Mouse (Mus musculus): Measurements from ENCODE around the gene Foxg1.

Foxg1 gene

DNA sequence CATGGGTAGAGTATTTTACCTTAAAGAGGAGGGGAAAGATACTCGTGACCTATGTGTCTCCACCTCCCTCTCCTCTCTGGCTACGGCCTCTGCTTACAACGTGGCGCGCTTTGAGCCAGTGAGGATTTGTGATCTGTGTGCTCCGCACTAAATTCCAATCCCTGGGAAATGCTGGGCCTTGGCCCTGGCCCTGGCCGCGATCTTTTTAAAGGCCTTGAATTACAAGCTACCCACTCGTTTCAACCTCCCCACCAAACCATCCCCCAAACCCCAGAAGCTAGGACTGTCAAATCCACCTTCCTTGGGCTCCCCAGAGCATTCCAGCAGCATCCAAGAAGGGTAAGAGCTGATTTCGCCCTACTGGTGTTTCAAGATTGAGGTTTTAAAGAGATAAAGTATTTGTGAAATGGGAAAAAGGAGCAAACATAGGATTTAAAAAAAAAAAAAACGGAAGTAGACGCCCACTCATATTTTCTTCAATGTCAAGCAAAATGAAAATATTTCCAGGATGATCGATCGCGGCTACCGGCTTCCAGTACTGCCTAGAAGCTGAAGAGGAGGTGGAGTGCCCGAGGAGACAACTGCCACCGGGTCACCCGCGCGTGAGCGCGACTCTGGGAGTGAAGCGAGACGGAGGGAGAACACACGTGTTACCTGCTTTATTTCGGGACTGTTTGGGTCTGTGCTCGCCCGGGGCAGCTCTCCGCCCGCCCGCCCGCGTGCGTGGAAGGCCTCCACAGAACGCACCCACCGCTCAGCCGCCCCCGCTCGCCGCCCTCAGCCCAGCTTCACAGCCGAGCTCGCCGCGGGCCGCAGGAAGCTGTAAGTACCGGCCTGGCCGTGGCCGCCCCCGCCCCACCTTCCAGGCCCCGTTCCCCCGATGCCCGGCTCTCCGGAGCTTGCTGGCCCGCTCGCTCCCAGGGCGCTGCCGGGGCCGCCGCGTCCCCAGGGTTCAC lies at the start of gene Foxg1:
Gene Foxg1, plus strand, starts transcription at position 96 of the 956 bp plus-strand sequence.
- TF ChIP-seq GATA4 (IDR thresholded peaks at IDR 0.05; ENCODE audit: insufficient replicate concordance, low read length) = no peak

DNA sequence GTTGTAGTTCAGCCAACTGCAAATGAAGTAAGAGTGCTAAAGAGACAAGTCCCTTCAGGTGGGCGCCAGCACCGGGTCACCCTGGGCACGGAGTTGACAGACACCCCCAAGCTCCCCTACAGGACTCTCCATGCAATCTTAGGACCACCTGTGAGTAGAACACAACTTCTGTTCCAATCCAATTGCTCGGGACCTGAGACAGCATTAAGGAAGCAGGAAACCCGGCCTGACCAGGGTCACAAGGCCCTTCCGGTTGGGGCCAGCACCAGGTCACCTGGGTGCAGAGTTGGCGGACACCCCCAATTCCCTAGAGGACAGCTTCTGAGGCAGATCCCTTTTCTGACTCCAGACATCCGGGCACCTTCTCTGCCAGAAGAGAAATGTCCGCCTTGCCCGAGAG lies 32.8 kb upstream of the Foxg1 start:
- no peak for TF ChIP-seq GATA4 (IDR thresholded peaks at IDR 0.05; ENCODE audit: insufficient replicate concordance, low read length)

DNA sequence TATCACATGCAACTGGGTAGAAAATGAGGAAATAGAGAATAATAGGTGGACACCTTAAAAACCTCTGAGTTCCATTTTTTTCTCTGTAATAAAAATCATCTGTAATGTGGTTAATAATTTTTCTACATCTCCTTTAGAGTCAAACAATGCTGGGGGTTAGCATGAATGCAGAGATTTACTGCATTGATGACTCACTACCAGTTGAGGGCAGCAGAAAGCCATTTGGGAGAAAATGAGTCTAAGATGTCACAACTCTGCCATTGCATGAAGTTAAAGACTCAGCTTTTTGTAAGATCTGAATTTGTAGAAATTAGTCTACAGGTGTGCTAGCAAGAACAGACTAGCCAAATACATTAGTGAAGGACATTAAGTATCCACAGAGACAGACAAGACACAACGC lies 13.5 kb upstream of the Foxg1 start:
- no peak for TF ChIP-seq GATA4 (IDR thresholded peaks at IDR 0.05; ENCODE audit: insufficient replicate concordance, low read length)

DNA sequence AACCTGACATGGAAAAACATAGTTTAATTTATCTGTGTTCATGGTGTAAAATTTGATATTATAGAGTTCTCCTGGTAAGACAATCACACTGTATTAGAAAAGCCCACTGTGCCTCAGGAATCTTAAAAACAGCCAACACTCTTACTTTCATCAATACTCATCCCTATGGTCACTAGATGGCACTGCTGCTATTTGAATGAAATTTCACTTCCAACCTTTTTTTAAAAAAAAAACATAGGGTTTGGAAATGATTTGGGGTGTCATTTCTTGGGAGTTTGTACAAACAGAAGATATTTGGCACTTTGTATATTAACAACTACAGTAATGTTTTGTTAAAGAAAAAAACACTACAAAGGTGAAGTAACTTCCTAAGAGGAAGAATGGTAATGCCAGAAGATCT lies 10.3 kb upstream of the Foxg1 start:
- no peak for TF ChIP-seq GATA4 (IDR thresholded peaks at IDR 0.05; ENCODE audit: insufficient replicate concordance, low read length)

DNA sequence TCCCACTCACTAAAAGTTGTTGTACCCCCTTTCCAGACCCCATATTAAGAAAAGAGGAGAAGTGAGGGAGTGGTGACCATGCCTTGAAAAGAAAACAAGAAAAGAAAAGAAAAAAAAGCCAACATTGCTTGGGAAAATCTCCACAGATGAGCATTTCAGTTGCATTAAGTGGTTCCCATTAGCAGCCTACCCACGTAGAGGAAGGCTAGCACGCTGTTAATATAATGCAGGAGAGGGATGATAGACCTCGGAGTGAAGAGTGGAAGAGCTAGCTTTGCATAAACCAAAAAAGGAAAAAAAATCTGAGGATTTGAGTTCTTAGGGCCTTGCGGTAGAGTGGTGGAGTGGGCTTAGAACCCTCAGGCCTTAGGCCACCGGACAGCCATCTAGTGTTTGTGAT lies 9.3 kb upstream of the Foxg1 start:
- no peak for TF ChIP-seq GATA4 (IDR thresholded peaks at IDR 0.05; ENCODE audit: insufficient replicate concordance, low read length)

DNA sequence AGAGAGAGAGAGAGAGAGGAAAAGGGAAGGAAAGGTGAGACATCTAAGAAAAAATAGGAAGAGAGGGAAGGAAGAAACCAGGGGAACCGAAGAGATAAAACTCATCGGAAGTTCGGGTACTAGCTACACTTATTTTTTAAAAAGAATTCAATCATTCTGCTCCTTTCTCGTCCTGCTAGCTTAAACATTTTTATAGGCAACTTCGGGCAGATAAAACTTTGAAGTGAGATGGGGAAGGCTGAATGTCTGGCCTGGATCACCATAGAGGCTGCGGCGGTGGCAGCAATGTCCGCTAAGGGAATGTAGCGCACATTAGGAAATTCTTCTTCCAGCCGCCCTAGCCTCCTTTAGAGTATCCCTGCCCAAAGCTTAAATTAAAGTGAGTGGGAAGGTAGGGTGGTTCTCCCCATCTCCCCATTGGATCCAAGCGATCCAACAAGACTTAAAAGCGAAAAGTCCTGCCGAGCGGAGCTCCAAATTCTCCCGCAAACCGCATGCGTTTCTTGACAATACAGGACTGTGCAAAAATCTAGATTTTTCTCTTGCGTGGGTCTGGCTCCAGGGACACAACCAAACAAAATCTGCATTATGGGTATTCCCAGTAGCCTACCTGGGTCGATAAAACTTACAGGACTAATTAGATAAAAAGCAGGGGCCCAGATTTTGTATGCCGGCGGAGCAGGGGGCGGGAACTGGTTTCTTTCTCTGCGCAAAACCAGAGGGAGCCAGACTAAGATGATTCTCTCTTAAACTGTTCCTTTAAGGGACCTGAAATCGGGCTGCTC lies 8.4 kb upstream of the Foxg1 start:
- no peak for TF ChIP-seq GATA4 (IDR thresholded peaks at IDR 0.05; ENCODE audit: insufficient replicate concordance, low read length)

DNA sequence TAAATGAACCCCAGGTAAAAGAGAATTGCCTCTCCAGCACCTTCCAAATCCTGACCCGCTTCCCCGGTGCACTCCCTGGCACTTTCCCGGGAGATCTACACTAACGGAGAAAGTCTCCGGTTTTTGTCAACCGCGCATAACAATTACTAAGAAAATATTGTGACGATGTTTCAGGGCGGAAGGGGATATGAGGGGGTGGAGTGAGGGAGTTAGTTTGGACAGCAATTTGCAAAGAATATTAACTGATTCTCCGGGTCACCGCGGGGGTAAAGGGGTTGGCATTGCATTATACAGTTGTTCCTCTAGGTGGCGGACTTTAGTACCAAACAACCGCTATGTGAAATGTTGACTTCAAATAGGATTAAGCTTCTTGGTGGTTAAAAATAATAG lies 7.9 kb upstream of the Foxg1 start:
- no peak for TF ChIP-seq GATA4 (IDR thresholded peaks at IDR 0.05; ENCODE audit: insufficient replicate concordance, low read length)

DNA sequence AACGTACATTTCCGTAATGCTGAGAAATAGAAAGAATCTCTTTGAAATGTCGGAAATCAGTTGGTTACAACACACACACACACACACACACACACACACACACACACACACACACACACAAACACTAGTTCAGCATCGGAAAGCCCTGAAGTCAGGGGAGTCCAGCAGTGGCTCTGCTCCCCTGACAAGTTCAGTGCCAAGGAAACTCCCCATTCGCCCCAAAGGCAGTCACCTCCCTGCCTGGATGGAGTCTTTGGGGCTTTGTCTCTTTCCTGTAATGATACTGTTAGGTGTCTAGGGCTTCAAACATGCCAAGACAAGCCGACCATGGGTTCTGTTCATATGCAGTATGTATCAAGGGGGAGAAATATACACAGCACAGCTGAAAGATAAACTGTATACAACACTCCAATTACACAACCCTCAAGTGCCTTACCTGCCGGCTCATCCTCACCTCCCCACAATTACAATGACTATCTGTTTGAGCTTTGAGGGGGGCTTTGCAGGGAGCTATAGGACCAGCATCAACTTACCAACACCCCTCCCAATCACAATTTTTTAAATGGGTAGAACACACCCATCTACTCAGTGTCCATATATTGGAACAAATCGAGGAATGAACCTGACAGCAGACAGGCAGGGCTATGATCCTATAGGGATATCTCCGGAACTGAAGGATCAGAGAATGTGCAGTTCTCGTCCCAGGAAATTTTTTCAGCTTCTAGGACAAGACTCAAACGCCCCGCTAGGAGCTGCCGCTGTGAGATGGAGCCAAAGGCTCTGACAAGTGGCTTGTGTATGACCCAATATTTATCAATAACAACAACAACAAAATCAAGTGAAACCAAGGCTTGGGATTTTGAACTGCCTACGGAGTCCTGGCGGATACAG lies 6.8 kb upstream of the Foxg1 start:
- TF ChIP-seq GATA4 (IDR thresholded peaks at IDR 0.05; ENCODE audit: insufficient replicate concordance, low read length) = no peak

DNA sequence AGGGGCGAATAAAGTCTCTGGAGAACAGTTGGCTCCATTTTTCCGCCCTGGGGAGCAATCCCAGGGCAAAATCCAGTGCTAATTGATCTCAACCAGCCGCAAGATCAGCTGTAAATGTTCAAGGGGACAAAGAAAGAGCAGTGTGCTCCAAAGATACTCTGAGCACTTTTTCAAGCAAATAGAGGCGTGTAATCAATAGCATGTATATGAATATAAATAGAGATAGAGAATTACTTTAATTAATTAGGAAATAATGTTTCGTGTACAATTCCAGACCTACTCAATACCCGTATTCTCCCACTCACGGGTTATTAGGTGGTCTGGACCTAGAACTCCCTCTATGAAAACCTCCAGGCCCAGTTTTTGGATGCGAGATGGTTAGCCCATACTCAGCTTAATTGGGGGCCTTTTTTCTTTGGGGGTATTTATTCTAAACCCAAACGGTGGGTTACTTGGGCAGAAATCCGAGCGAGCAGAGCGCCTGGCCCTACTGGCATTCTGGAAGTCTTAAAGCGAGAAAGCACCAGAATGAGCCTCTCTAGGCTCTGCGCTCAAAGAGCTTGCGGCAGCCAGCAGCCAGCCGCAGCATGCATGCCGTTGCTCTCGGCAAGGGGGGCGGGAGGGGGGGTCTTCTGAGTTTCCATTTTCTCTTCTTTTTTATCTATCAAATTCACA lies 6.0 kb upstream of the Foxg1 start:
- no peak for TF ChIP-seq GATA4 (IDR thresholded peaks at IDR 0.05; ENCODE audit: insufficient replicate concordance, low read length)

DNA sequence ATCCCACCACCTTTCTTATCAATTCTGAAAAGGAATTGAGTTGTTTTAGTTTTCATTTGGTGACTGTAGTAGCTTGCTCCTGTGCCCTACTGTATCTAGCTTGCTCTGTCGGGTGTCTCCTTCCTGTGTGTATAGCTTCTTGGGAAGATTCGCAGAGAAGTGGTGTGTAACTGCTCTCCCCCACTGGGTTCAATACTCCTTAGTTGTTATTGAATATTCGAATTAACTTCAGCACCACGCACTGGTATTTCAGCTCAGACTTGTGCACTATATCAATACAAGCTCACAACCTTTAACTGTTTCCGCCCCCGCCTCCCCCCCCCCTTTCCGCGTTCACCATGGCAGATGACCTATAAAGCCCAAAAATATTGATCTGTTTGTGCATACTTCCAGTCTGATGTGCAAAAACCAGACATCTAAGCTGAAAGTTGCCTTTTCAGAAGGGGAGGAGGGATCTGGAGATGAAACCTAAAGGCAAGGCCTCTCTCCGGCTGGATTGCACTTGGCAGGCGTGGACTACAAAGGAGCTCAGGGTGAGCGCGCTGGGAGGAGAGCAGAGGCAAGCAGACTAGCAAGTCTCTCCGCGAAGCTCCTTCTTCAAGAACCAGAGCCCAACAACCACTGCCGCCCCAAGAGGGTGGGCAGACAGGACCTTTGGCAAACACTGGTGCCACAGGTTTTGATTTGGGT lies 5.0 kb upstream of the Foxg1 start:
- no peak for TF ChIP-seq GATA4 (IDR thresholded peaks at IDR 0.05; ENCODE audit: insufficient replicate concordance, low read length)

DNA sequence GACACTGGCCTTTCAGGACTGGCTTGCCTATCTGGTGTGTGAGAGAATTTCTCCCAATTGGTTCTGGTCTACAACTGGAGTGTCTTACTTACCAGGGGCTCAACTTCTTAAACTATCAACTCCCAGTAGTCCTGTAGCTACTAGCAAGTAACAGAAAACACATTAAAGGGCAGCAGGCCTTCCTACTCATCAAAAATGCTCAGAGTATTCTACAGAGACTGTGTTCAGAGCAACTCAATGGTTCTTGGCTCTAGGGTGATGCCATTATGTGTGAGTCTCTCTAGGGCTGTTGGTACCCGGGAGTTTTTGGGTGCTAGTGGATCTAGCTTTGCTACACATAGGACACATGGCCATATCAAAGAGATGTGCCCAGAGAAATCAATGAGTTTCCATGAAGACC lies 3.5 kb upstream of the Foxg1 start:
- no peak for TF ChIP-seq GATA4 (IDR thresholded peaks at IDR 0.05; ENCODE audit: insufficient replicate concordance, low read length)

DNA sequence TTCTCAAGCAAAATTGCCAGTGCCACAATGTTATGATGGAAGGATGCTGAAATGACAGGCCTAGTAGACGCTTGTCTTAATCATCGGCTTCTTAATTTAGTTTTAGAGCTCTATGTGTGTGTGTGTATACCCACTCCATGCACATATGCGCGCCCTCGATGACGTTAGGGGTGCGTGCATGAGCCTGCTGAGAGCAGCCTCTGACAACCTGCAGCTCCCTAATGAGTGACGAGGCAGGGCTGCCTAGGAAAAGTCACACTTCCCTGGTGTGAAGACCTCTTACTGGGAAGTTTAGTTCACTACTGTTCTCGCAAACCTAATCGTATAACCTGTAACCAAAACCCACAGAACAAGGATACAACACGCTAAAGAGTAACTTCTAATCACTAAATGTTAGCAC lies 3.0 kb upstream of the Foxg1 start:
- TF ChIP-seq GATA4 (IDR thresholded peaks at IDR 0.05; ENCODE audit: insufficient replicate concordance, low read length) = no peak

DNA sequence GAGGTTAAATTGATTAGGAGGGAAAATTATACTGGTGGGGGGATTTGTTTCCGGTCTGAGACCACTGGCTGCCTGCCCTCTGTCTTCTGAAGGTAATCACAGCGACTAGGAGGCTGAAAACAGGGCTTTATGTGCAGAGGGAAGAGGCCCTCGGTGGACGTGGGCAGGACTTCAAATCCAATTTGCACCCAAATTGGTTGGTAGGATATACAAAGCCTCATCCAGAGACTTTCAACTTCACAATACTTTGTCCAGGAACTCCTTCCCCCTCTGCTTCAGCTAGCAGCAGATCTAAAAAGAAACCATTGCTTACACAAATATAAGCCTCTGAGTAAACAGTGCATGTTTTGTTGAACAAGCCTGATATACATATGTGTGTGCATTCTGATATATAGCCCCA lies 2.0 kb upstream of the Foxg1 start:
- TF ChIP-seq GATA4 (IDR thresholded peaks at IDR 0.05; ENCODE audit: insufficient replicate concordance, low read length) = no peak

DNA sequence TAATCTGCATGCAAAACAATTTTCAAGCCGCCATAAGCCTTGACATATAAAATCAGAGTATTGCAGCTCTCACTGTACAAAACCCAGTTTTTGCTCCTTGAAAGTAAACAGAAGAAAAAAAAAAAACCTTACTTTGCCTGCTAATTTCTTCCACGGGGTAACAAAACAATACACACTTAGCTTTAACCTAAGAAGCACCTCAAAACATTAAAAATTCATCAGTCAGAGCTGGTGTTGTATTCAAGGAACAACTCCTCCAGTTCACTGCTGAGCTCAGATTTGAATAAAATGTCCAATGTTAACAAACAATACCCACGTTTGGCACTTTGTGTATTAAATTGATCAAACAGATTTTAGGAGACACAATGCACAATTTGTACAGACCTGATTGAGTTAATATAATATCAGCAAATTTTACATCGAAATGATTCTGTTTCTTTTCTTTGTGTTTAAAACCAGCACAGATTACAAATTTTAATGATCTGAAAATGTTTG lies 1.4 kb upstream of the Foxg1 start:
- TF ChIP-seq GATA4 (IDR thresholded peaks at IDR 0.05; ENCODE audit: insufficient replicate concordance, low read length) = no peak
